Mouse (Mus musculus): ENCODE results near the gene Parvg. TPM values are rescaled to one million over a fixed set of nuclear protein-coding genes. Genes with fewer than 3 reads are reported as not detected.

Parvg gene
- polyA plus RNA-seq, 1 experiment = not detected

DNA sequence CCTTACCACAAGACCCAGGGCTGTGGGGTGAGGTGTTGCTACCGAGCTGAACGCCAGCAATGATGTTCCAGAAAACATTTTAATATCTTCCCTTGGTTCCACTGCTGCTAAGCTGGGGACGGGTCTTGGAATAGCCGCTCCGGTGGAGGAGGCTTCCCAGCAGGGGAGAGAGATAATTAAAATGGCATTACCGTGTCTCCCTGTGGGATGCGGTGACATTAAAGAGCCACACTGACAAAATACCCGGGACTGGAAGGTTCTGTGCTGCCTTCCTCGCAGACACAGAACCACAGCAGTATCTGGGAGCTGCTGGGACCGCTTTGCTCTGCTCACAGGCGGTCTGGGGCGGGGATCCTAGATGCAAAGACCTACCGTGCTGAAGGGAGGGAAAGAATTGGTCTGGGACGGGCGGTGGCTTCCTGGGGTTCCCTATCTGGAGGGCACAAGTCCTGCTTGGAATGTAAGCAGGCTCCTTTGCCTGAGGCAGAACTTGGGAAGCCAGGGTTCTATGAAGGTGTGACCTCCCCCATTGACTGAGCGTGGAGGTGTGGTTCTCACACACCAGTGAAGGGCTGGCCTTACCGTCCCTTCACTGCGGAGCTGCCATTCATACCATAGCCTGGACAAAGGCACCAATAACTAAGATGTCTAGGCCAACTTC is 9.3 kb upstream of the Parvg start:
- Histone ChIP-seq H3K4me1 (ENCODE audit: control insufficient read depth, insufficient read depth, low read length) (peaks cover 32% of the 10 kb centered on the region), H3K27ac (ENCODE audit: insufficient read depth, low read depth, low read length) (no peak overlapping the region), H3K4me3 (ENCODE audit: insufficient read depth, low read depth, low read length) (no peak overlapping the region)
- TF ChIP-seq CTCF (IDR thresholded peaks at IDR 0.05; ENCODE audit: insufficient read depth, low read depth, low read length) (no peak), POLR2A (IDR thresholded peaks at IDR 0.05; ENCODE audit: insufficient read depth, low read depth, low read length) (no peak)
- WGBS = 49% methylated on average over 18 of the region's 18 CpGs

- H3K4me1 ChIP-seq (ENCODE audit: control insufficient read depth, insufficient read depth, low read length) = peaks cover 32% of the 10 kb centered on the region
- 71% methylated on average over 15 of the region's 15 CpGs for WGBS
- no peak for TF ChIP-seq POLR2A (IDR thresholded peaks at IDR 0.05; ENCODE audit: insufficient read depth, low read depth, low read length)
- TF ChIP-seq CTCF (IDR thresholded peaks at IDR 0.05; ENCODE audit: insufficient read depth, low read depth, low read length) = no peak
- H3K4me3 ChIP-seq (ENCODE audit: insufficient read depth, low read depth, low read length) = no peak overlapping the region
- H3K27ac ChIP-seq (ENCODE audit: insufficient read depth, low read depth, low read length) = no peak overlapping the region
Observed at GRCm38 (mm10) chr15:84315276-84316046, 8.4 kb upstream of the Parvg start.

DNA sequence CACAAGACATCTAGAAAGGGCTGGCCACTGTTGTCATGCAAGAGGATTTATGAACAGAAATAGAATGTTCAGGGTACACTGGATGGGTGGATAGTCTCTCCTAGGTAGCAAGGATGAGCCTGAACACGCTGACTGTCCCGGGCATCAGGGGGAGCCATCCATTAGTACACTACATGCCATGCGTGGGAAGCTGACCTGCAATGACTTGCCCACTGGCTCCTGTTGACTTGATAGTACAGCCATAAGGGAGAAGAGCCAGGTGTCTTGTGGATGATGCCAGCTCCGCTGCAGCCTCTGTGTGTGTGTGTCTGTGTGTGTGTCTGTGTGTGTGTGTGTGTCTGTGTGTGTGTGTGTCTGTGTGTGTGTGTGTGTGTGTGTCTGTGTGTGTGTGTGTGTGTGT is 4.4 kb upstream of the Parvg start:
- 95% methylated on average over 4 of the region's 4 CpGs for WGBS

GRCm38 (mm10) chr15:84321544-84322174 is 2.2 kb upstream of the Parvg start:
- no peak overlapping the region for H3K4me3 ChIP-seq (ENCODE audit: insufficient read depth, low read depth, low read length)
- H3K4me1 ChIP-seq (ENCODE audit: control insufficient read depth, insufficient read depth, low read length) = 0 out of 2 replicates have a peak, but pooled peaks cover 3% of the 10 kb centered on the region
- TF ChIP-seq CTCF (IDR thresholded peaks at IDR 0.05; ENCODE audit: insufficient read depth, low read depth, low read length) (no peak), POLR2A (IDR thresholded peaks at IDR 0.05; ENCODE audit: insufficient read depth, low read depth, low read length) (no peak)
- no peak overlapping the region for H3K27ac ChIP-seq (ENCODE audit: insufficient read depth, low read depth, low read length)
- 78% methylated on average over 8 of the region's 8 CpGs for WGBS

More for the DNA sequence above, 4.4 kb upstream of the Parvg start:
- no peak overlapping the region for H3K4me3 ChIP-seq (ENCODE audit: insufficient read depth, low read depth, low read length)
- peaks cover 14% of the 10 kb centered on the region for H3K4me1 ChIP-seq (ENCODE audit: control insufficient read depth, insufficient read depth, low read length)
- no peak for TF ChIP-seq POLR2A (IDR thresholded peaks at IDR 0.05; ENCODE audit: insufficient read depth, low read depth, low read length)
- TF ChIP-seq CTCF (IDR thresholded peaks at IDR 0.05; ENCODE audit: insufficient read depth, low read depth, low read length) = no peak
- H3K27ac ChIP-seq (ENCODE audit: insufficient read depth, low read depth, low read length) = no peak overlapping the region

- H3K4me1 ChIP-seq (ENCODE audit: control insufficient read depth, insufficient read depth, low read length) = 0 out of 2 replicates have a peak, but pooled peaks cover under 1% of the 10 kb centered on the region
- 79% methylated on average over 8 of the region's 8 CpGs for WGBS
- no peak overlapping the region for H3K27ac ChIP-seq (ENCODE audit: insufficient read depth, low read depth, low read length)
- H3K4me3 ChIP-seq (ENCODE audit: insufficient read depth, low read depth, low read length) = no peak overlapping the region
- no peak for TF ChIP-seq POLR2A (IDR thresholded peaks at IDR 0.05; ENCODE audit: insufficient read depth, low read depth, low read length)
- no peak for TF ChIP-seq CTCF (IDR thresholded peaks at IDR 0.05; ENCODE audit: insufficient read depth, low read depth, low read length)
Observed at GRCm38 (mm10) chr15:84324870-84325553, 1.2 kb downstream of the Parvg start.

DNA sequence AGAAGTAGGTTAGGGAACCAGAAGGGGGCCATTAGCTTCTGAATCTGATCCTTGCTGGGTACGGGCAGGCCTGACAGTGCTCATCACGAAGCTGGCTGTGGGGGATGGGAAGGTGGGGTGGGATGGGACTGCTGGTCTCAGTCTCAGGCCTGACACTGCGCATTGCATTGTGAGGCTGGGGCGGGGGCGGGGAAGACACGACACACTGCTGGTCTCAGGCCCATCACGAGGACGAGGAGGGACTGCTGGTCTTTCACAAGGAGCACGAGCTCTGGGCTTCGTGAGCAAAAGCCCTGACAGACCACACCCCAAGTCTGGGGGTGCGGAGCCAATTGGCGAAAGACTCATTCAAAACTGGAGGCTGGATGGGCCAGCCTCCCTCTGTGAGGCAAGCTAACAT is 1.9 kb downstream of the Parvg start:
- no peak overlapping the region for H3K27ac ChIP-seq (ENCODE audit: insufficient read depth, low read depth, low read length)
- no peak overlapping the region for H3K4me3 ChIP-seq (ENCODE audit: insufficient read depth, low read depth, low read length)
- H3K4me1 ChIP-seq (ENCODE audit: control insufficient read depth, insufficient read depth, low read length) = no peaks in the 10 kb centered on the region
- 77% methylated on average over 12 of the region's 12 CpGs for WGBS
- TF ChIP-seq POLR2A (IDR thresholded peaks at IDR 0.05; ENCODE audit: insufficient read depth, low read depth, low read length) (no peak), CTCF (IDR thresholded peaks at IDR 0.05; ENCODE audit: insufficient read depth, low read depth, low read length) (no peak)

DNA sequence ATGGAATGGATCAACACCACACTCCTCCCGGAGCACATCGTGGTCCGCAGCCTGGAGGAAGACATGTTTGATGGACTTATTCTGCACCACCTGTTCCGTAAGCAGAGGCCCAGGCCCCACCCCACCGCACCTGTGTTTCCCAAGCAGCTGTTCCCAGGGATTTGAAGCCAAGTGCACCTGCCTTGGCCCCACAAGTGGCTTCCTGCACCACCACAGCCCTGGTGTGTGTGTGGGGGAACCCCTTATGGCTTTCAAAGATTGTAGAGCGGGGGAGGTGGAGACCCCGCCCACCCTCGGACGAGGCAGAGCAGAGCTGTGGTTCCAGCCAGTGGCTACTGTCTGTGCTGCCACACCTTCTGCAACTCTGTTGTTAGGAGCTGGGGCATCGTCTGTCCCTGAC is 5.0 kb downstream of the Parvg start:
- Histone ChIP-seq H3K27ac (ENCODE audit: insufficient read depth, low read depth, low read length) (no peak overlapping the region), H3K4me3 (ENCODE audit: insufficient read depth, low read depth, low read length) (no peak overlapping the region), H3K4me1 (ENCODE audit: control insufficient read depth, insufficient read depth, low read length) (no peaks in the 10 kb centered on the region)
- WGBS = 89% methylated on average over 10 of the region's 10 CpGs
- no peak for TF ChIP-seq CTCF (IDR thresholded peaks at IDR 0.05; ENCODE audit: insufficient read depth, low read depth, low read length)

GRCm38 (mm10) chr15:84329940-84330339 is 6.1 kb downstream of the Parvg start:
- TF ChIP-seq CTCF (IDR thresholded peaks at IDR 0.05; ENCODE audit: insufficient read depth, low read depth, low read length) (no peak), POLR2A (IDR thresholded peaks at IDR 0.05; ENCODE audit: insufficient read depth, low read depth, low read length) (no peak)
- WGBS = 97% methylated on average over 8 of the region's 8 CpGs
- Histone ChIP-seq H3K27ac (ENCODE audit: insufficient read depth, low read depth, low read length) (no peak overlapping the region), H3K4me3 (ENCODE audit: insufficient read depth, low read depth, low read length) (no peak overlapping the region), H3K4me1 (ENCODE audit: control insufficient read depth, insufficient read depth, low read length) (no peaks in the 10 kb centered on the region)
